In genomic region chr1:45816889-45817288, GRCm38 (mm10) we compare ENCODE assay signal across 10 mouse cellular contexts. TPM values are rescaled to one million over a fixed set of nuclear protein-coding genes. Genes with fewer than 3 reads are reported as not detected.
A peak's percentile ranks its signal among the peaks of the same experiment; 100 is the strongest.
DNase-seq lines count a peak whose midpoint lies in the region; ATAC-seq and TF ChIP-seq lines count a peak whose summit lies in the region.
"Had no signal": no experiment of that assay in that cellular context is flagged by ENCODE, and none has a peak within 500 bp of the region (broad histone marks: within the 10 kb centered on the region; RNA-seq: fewer than 3 reads in every experiment).

No protein-coding gene starts in this region.

- peak; percentile 48 for TF ChIP-seq RAD21 in CH12.LX (IDR thresholded peaks at IDR 0.05; ENCODE audit: low read depth, low read length)

- no peak for TF ChIP-seq EP300 in CH12.LX (IDR thresholded peaks at IDR 0.05; ENCODE audit: low read length)
- no peak for TF ChIP-seq EP300 in lung, postnatal 0 days (IDR thresholded peaks at IDR 0.05)

- in situ Hi-C loops in CH12.LX (cut with MboI; ENCODE audit: low pct_ligation_motif_present, low pct_unique_long_range_greater_than_20kb, low sequenced_read_pairs) = no loop called here

- ATAC-seq in lung, postnatal 0 days = 0 out of 2 replicates have a peak, but pooled peaks have one; percentile 40

- H3K9ac ChIP-seq in CH12.LX (ENCODE audit: insufficient read depth, low read depth) = no peak overlapping the region
- H3K9ac ChIP-seq in lung, postnatal 0 days (replicated peaks; ENCODE audit: low read depth) = no peak overlapping the region
- H3K9ac ChIP-seq: embryonic facial prominence, embryonic 12.5 days; liver, embryonic 15.5 days had no signal

- H3K27me3 ChIP-seq in CH12.LX (replicated peaks) = no peaks in the 10 kb centered on the region
- no peaks in the 10 kb centered on the region for H3K27me3 ChIP-seq in lung, postnatal 0 days (replicated peaks; ENCODE audit: insufficient read depth, low read length)
- H3K27me3 ChIP-seq: embryonic facial prominence, embryonic 12.5 days; liver, embryonic 15.5 days had no signal

- peaks cover 56 to 94% of the 10 kb centered on the region in 2 experiments for H3K36me3 ChIP-seq in CH12.LX (replicated peaks in 1 of 2; ENCODE audit: control insufficient read depth in 1 of 2, insufficient read depth in 1 of 2, low read length in 1 of 2)
- H3K36me3 ChIP-seq in lung, postnatal 0 days (ENCODE audit: insufficient read depth, low read length) = peaks cover 20% of the 10 kb centered on the region

- WGBS in lung, postnatal 0 days = 27% methylated on average over 1 of the region's 1 CpGs

- peaks cover 0 to 13% of the 10 kb centered on the region in 2 experiments; a peak in 2 of 4 replicates for H3K4me1 ChIP-seq in CH12.LX (ENCODE audit: control insufficient read depth in 1 of 2, insufficient read depth in 2 of 2)
- no peaks in the 10 kb centered on the region for H3K4me1 ChIP-seq in lung, postnatal 0 days (ENCODE audit: insufficient read depth, low read depth, low read length)
- H3K4me1 ChIP-seq: embryonic facial prominence, embryonic 12.5 days; liver, embryonic 15.5 days had no signal

- peak; percentile 88 to 96 for TF ChIP-seq CTCF in CH12.LX (conservative IDR thresholded peaks at IDR 0.05 in 1 of 2, IDR thresholded peaks at IDR 0.05 in 1 of 2; ENCODE audit: low read depth in 2 of 2, low read length in 2 of 2)
- TF ChIP-seq CTCF in lung, postnatal 0 days (IDR thresholded peaks at IDR 0.05) = peak; percentile 96

- dilution Hi-C loops in CH12.LX (cut with MboI; ENCODE audit: extremely low pct_ligation_motif_present, extremely low pct_unique_long_range_greater_than_20kb, low sequenced_read_pairs) = no loop called here

- TF ChIP-seq POLR2A in CH12.LX (IDR thresholded peaks at IDR 0.05; ENCODE audit: low read depth, low read length) = no peak

- no peaks in the 10 kb centered on the region for H3K79me2 ChIP-seq in CH12.LX (replicated peaks; ENCODE audit: control insufficient read depth, extremely low read depth, insufficient read depth, poor library complexity, severe bottlenecking)

- DNase-seq in kidney, adult 8-10 months = peak; percentile 13 to 20
- DNase-seq in kidney, adult 18-20 months = no peak
- peak; percentile 63 for DNase-seq in CH12.LX (ENCODE audit: extremely low read depth)
- peak; percentile 49 for DNase-seq in adrenal gland, postnatal 14 days
- DNase-seq in forelimb bud, embryonic 11.5 days (ENCODE audit: low read depth, low spot score) = peak; percentile 62
- DNase-seq in lung, postnatal 0 days (ENCODE audit: low spot score) = peak; percentile 67
- peak; percentile 66 for DNase-seq in thymus, postnatal 0 days (ENCODE audit: low spot score)
- DNase-seq in ovary, adult 18-20 months (ENCODE audit: low spot score) = no peak

- H3K4me2 ChIP-seq in CH12.LX (ENCODE audit: insufficient read depth, low read depth, poor library complexity, severe bottlenecking) = no peak overlapping the region
- no peak overlapping the region for H3K4me2 ChIP-seq in lung, postnatal 0 days (replicated peaks; ENCODE audit: low read depth, low read length)
- H3K4me2 ChIP-seq: embryonic facial prominence, embryonic 12.5 days; liver, embryonic 15.5 days had no signal

- no peaks in the 10 kb centered on the region for H3K9me3 ChIP-seq in CH12.LX (replicated peaks; ENCODE audit: low read length)
- H3K9me3 ChIP-seq in lung, postnatal 0 days (ENCODE audit: low read length) = no peaks in the 10 kb centered on the region
- H3K9me3 ChIP-seq: embryonic facial prominence, embryonic 12.5 days; liver, embryonic 15.5 days had no signal

- H3K27ac ChIP-seq in CH12.LX (ENCODE audit: insufficient read depth, low read depth) = no peak overlapping the region
- H3K27ac ChIP-seq in lung, postnatal 0 days (ENCODE audit: low read length) = no peak overlapping the region
- H3K27ac ChIP-seq: embryonic facial prominence, embryonic 12.5 days; liver, embryonic 15.5 days had no signal

- no peak overlapping the region for H3K4me3 ChIP-seq in CH12.LX (replicated peaks in 1 of 3; ENCODE audit: low read depth in 2 of 3, low read length in 2 of 3, poor library complexity in 1 of 3)
- no peak overlapping the region for H3K4me3 ChIP-seq in lung, postnatal 0 days (ENCODE audit: low read depth, low read length)
- H3K4me3 ChIP-seq: embryonic facial prominence, embryonic 12.5 days; liver, embryonic 15.5 days had no signal

TF ChIP-seq in CH12.LX, 34 proteins besides CTCF, POLR2A, EP300 and RAD21:
- TF ChIP-seq SMC3 (IDR thresholded peaks at IDR 0.05; ENCODE audit: low read depth, low read length) (peak; percentile 40), TCF12 (IDR thresholded peaks at IDR 0.05; ENCODE audit: low read depth, low read length) (no peak)

RNA-seq across cellular contexts. Expression of gene Wdr75, which starts 21.9 kb away (rescaled TPM):
- 127 and 141 TPM in 2 replicates for total RNA-seq in CH12.LX (2012; rRNA removed)
- 197 and 204 TPM in 2 replicates for total RNA-seq in CH12.LX (2014; rRNA removed)
- 208 and 236 TPM in 2 replicates for polyA plus RNA-seq in CH12.LX (2012; ENCODE audit: insufficient read length, low read depth)
- total RNA-seq in adrenal gland, postnatal 14 days (2021) = 44.4 and 48.6 TPM in 2 replicates
- polyA plus RNA-seq in lung, postnatal 0 days (2015; fragmentation: Nextera tagmentation; extraction: Ambion mirVana) = 29.3 and 31.3 TPM in 2 replicates
- polyA plus RNA-seq in thymus, postnatal 0 days (2015; fragmentation: Nextera tagmentation; extraction: Ambion mirVana) = 65.2 and 68.7 TPM in 2 replicates

Comparison
In these comparisons a context has a peak if more than half of its experiments do, and no peak if none do; other contexts are left out.
1. DNase-seq: peak in kidney, adult 8-10 months (2 of 2), CH12.LX (single experiment), adrenal gland, postnatal 14 days (single experiment), forelimb bud, embryonic 11.5 days (single experiment), lung, postnatal 0 days (single experiment) and thymus, postnatal 0 days (single experiment); none in kidney, adult 18-20 months (single experiment) and ovary, adult 18-20 months (single experiment).